Mouse (Mus musculus): ENCODE measurements at regions not wholly inside any gene's neighbourhood (a gene's known extent, or its start where the extent isn't known, plus 50 kb on each side); places are given as distances from the start of the nearest gene placed in this dataset.
"Not testable (repeated sequence)": the region's sequence is repeated elsewhere in the genome, so short reads cannot be mapped to it uniquely, and the experiment has no call there.

- no peak for DNase-seq (ENCODE audit: low read depth)
These were observed 121.6 kb upstream of the C9orf72 start for GRCm38 (mm10) chr4:35347609-35348008.

GRCm38 (mm10) chr4:35343751-35344150, 117.8 kb upstream of the C9orf72 start:
- no peak for DNase-seq (ENCODE audit: low read depth)

GRCm38 (mm10) chr4:35331161-35331560, 105.2 kb upstream of the C9orf72 start:
- no peak for DNase-seq (ENCODE audit: low read depth)

- no peak for DNase-seq (ENCODE audit: low read depth)
These were observed 99.3 kb upstream of the C9orf72 start for GRCm38 (mm10) chr4:35325300-35325699.

GRCm38 (mm10) chr4:35322432-35323173, 96.6 kb upstream of the C9orf72 start:
- DNase-seq (ENCODE audit: low read depth) = no peak

GRCm38 (mm10) chr4:35310396-35310977, 84.5 kb upstream of the C9orf72 start:
- no peak for DNase-seq (ENCODE audit: low read depth)

- DNase-seq (ENCODE audit: low read depth) = no peak
These were observed 82.2 kb upstream of the C9orf72 start for GRCm38 (mm10) chr4:35308221-35308620.

GRCm38 (mm10) chr4:35305210-35305609, 79.2 kb upstream of the C9orf72 start:
- DNase-seq (ENCODE audit: low read depth) = no peak

GRCm38 (mm10) chr4:35300848-35301247, 74.9 kb upstream of the C9orf72 start:
- no peak for DNase-seq (ENCODE audit: low read depth)

GRCm38 (mm10) chr4:35300374-35300773, 74.4 kb upstream of the C9orf72 start:
- DNase-seq (ENCODE audit: low read depth) = not testable (repeated sequence)

GRCm38 (mm10) chr4:35284611-35285010, 58.6 kb upstream of the C9orf72 start:
- DNase-seq (ENCODE audit: low read depth) = no peak

Measured in fibroblast of lung, adult 2 months (primary cell).